Mouse (Mus musculus): ENCODE measurements around the gene Tom1l2. TPM values are rescaled to one million over a fixed set of nuclear protein-coding genes. Genes with fewer than 3 reads are reported as not detected.

Gene Tom1l2
- total RNA-seq, 2 experiments from 2014 or later: 170 to 175 TPM

- DNase-seq (ENCODE audit: extremely low spot score in 1 of 2, low spot score in 1 of 2): no peak
Observed at GRCm38 (mm10) chr11:60211152-60211551, 141.6 kb downstream of the Tom1l2 start.

GRCm38 (mm10) chr11:60210305-60210724, 142.4 kb downstream of the Tom1l2 start:
- peak; percentile 72 to 74 for DNase-seq (ENCODE audit: extremely low spot score in 1 of 2, low spot score in 1 of 2)

- DNase-seq (ENCODE audit: extremely low spot score in 1 of 2, low spot score in 1 of 2): no peak
Observed at GRCm38 (mm10) chr11:60209933-60210249, 142.8 kb downstream of the Tom1l2 start.

- DNase-seq (ENCODE audit: extremely low spot score in 1 of 2, low spot score in 1 of 2): peak; percentile 62 to 81
Observed at GRCm38 (mm10) chr11:60209217-60209932, 143.3 kb downstream of the Tom1l2 start.

- no peak for DNase-seq (ENCODE audit: extremely low spot score in 1 of 2, low spot score in 1 of 2)
Observed at GRCm38 (mm10) chr11:60208712-60209111, 144.0 kb downstream of the Tom1l2 start.

- DNase-seq (ENCODE audit: extremely low spot score in 1 of 2, low spot score in 1 of 2): no peak
Observed at GRCm38 (mm10) chr11:60208201-60208600, 144.5 kb downstream of the Tom1l2 start.

- no peak for DNase-seq (ENCODE audit: extremely low spot score in 1 of 2, low spot score in 1 of 2)
Observed at GRCm38 (mm10) chr11:60206207-60206606, 146.5 kb downstream of the Tom1l2 start.

GRCm38 (mm10) chr11:60205026-60205425, 147.7 kb downstream of the Tom1l2 start:
- DNase-seq (ENCODE audit: extremely low spot score in 1 of 2, low spot score in 1 of 2): no peak

GRCm38 (mm10) chr11:60202710-60203638, 149.7 kb downstream of the Tom1l2 start:
- no peak for DNase-seq (ENCODE audit: extremely low spot score in 1 of 2, low spot score in 1 of 2)

GRCm38 (mm10) chr11:60200384-60200783, 152.3 kb downstream of the Tom1l2 start:
- DNase-seq (ENCODE audit: extremely low spot score in 1 of 2, low spot score in 1 of 2): no peak

- DNase-seq (ENCODE audit: extremely low spot score in 1 of 2, low spot score in 1 of 2): peak; percentile 97 to 99
Observed at GRCm38 (mm10) chr11:60199702-60200184, 153.0 kb downstream of the Tom1l2 start.

GRCm38 (mm10) chr11:60198651-60199050, 154.1 kb downstream of the Tom1l2 start:
- DNase-seq (ENCODE audit: extremely low spot score in 1 of 2, low spot score in 1 of 2): no peak

- no peak for DNase-seq (ENCODE audit: extremely low spot score in 1 of 2, low spot score in 1 of 2)
Observed at GRCm38 (mm10) chr11:60197998-60198619, 154.6 kb downstream of the Tom1l2 start.

GRCm38 (mm10) chr11:60196344-60196743, 156.4 kb downstream of the Tom1l2 start:
- no peak for DNase-seq (ENCODE audit: extremely low spot score in 1 of 2, low spot score in 1 of 2)

GRCm38 (mm10) chr11:60195108-60195507, 157.6 kb downstream of the Tom1l2 start:
- DNase-seq (ENCODE audit: extremely low spot score in 1 of 2, low spot score in 1 of 2): no peak

- DNase-seq (ENCODE audit: extremely low spot score in 1 of 2, low spot score in 1 of 2): no peak
Observed at GRCm38 (mm10) chr11:60193556-60193955, 159.1 kb downstream of the Tom1l2 start.

GRCm38 (mm10) chr11:60192534-60192933, 160.2 kb downstream of the Tom1l2 start:
- no peak for DNase-seq (ENCODE audit: extremely low spot score in 1 of 2, low spot score in 1 of 2)

GRCm38 (mm10) chr11:60190055-60190641, 162.6 kb downstream of the Tom1l2 start:
- DNase-seq (ENCODE audit: extremely low spot score in 1 of 2, low spot score in 1 of 2): no peak

GRCm38 (mm10) chr11:60189501-60190040, 163.1 kb downstream of the Tom1l2 start:
- no peak for DNase-seq (ENCODE audit: extremely low spot score in 1 of 2, low spot score in 1 of 2)

- no peak for DNase-seq (ENCODE audit: extremely low spot score in 1 of 2, low spot score in 1 of 2)
Observed at GRCm38 (mm10) chr11:60188275-60188853, 164.3 kb downstream of the Tom1l2 start.

Measured in layer of hippocampus, postnatal 25 days (tissue).